In the genomic region with DNA sequence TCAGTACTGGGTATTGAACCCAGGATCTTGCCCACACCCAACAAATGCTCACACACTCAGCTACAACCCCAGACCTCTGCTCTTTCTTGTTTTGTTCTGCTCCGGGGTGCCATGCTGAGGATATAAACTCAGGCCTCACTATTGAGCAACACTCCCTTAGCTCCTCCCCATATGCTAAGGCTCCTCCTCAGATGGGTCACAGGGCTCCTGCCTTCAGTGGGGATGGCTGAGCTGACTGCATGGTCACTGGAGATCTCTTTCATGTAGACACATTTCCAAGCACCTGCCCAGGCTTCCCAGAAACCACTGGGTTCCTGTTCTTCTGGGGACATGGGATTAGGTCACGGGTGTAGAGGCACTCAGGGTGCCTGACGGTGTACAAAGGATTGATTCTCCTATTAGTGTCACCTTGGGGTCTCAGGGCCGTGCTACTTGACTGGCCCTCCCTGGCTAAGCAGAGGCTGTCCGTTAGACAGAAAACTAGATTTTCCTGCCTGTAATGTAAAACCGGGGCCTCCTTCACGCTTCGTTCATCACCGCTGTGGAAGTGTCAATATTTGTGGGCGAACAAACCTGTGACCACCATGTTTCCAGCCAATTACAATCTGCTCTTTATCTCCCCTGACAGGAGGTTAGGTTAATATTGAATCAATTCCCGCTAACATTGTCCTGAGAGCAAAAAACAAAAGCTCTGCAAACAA, we compare ENCODE assay signal across 21 mouse cellular contexts.
DNase-seq lines count a peak whose midpoint lies in the region; ATAC-seq and TF ChIP-seq lines count a peak whose summit lies in the region.
"Had no signal": no experiment of that assay in that cellular context is flagged by ENCODE, and none has a peak within 500 bp of the region (broad histone marks: within the 10 kb centered on the region; RNA-seq: fewer than 3 reads in every experiment).

No protein-coding gene starts in this region.

- 19% methylated on average over 11 of the region's 11 CpGs for WGBS in kidney, embryonic 14.5 days
- WGBS in midbrain, embryonic 12.5 days: 54% methylated on average over 11 of the region's 11 CpGs
- 51% methylated on average over 11 of the region's 11 CpGs for WGBS in midbrain, postnatal 0 days
- 32% methylated on average over 11 of the region's 11 CpGs for WGBS in hindbrain, embryonic 14.5 days

- ATAC-seq in kidney, embryonic 14.5 days (ENCODE audit: low FRiP score, low TSS enrichment): peak; percentile 84
- ATAC-seq in midbrain, embryonic 12.5 days (ENCODE audit: low FRiP score, low read depth): no peak
- no peak for ATAC-seq in midbrain, postnatal 0 days (ENCODE audit: low FRiP score)
- no peak for ATAC-seq in hindbrain, embryonic 14.5 days (ENCODE audit: low FRiP score)
- ATAC-seq: forebrain, postnatal 0 days; intestine, embryonic 16.5 days had no signal

- no peak overlapping the region for H3K9ac ChIP-seq in kidney, embryonic 14.5 days (ENCODE audit: low read depth, low read length)
- H3K9ac ChIP-seq in midbrain, embryonic 12.5 days (replicated peaks): no peak overlapping the region
- H3K9ac ChIP-seq in midbrain, postnatal 0 days (replicated peaks; ENCODE audit: low read length, poor library complexity, severe bottlenecking): no peak overlapping the region
- no peak overlapping the region for H3K9ac ChIP-seq in hindbrain, embryonic 14.5 days
- H3K9ac ChIP-seq: forebrain, postnatal 0 days; liver, embryonic 14.5 days had no signal

- H3K4me3 ChIP-seq in kidney, embryonic 14.5 days (ENCODE audit: low read length): no peak overlapping the region
- no peak overlapping the region for H3K4me3 ChIP-seq in midbrain, embryonic 12.5 days
- H3K4me3 ChIP-seq in midbrain, postnatal 0 days (ENCODE audit: low read depth, low read length): no peak overlapping the region
- no peak overlapping the region for H3K4me3 ChIP-seq in hindbrain, embryonic 14.5 days (replicated peaks; ENCODE audit: low read length)
- H3K4me3 ChIP-seq: erythroblast, embryonic 14.5 days had no signal

- H3K27ac ChIP-seq in kidney, embryonic 14.5 days (ENCODE audit: low read depth, low read length): no peak overlapping the region
- H3K27ac ChIP-seq in midbrain, embryonic 12.5 days (replicated peaks): peak overlapping the region; percentile 65
- H3K27ac ChIP-seq in midbrain, postnatal 0 days (ENCODE audit: low read depth, low read length): no peak overlapping the region
- peak overlapping the region; percentile 6; the same call in 1 of the 2 replicates for H3K27ac ChIP-seq in hindbrain, embryonic 14.5 days
- H3K27ac ChIP-seq: liver, embryonic 14.5 days had no signal

- H3K9me3 ChIP-seq in kidney, embryonic 14.5 days (ENCODE audit: control insufficient read depth, low read length): no peaks in the 10 kb centered on the region
- H3K9me3 ChIP-seq in midbrain, embryonic 12.5 days: no peaks in the 10 kb centered on the region
- no peaks in the 10 kb centered on the region for H3K9me3 ChIP-seq in midbrain, postnatal 0 days (ENCODE audit: low read length)
- H3K9me3 ChIP-seq in hindbrain, embryonic 14.5 days (ENCODE audit: control insufficient read depth, low read length): no peaks in the 10 kb centered on the region

- no peaks in the 10 kb centered on the region for H3K27me3 ChIP-seq in kidney, embryonic 14.5 days (ENCODE audit: control insufficient read depth, insufficient read depth, low read length)
- H3K27me3 ChIP-seq in midbrain, embryonic 12.5 days: peaks cover 3% of the 10 kb centered on the region; the same call in 1 of the 2 replicates
- no peaks in the 10 kb centered on the region for H3K27me3 ChIP-seq in midbrain, postnatal 0 days (ENCODE audit: insufficient read depth, low read length)
- H3K27me3 ChIP-seq in hindbrain, embryonic 14.5 days (ENCODE audit: control insufficient read depth, insufficient read depth, low read length): no peaks in the 10 kb centered on the region

- 0 out of 2 replicates have a peak, but pooled peaks cover 3% of the 10 kb centered on the region for H3K4me1 ChIP-seq in kidney, embryonic 14.5 days (ENCODE audit: control insufficient read depth, insufficient read depth, low read length)
- peaks cover 14% of the 10 kb centered on the region for H3K4me1 ChIP-seq in midbrain, embryonic 12.5 days
- H3K4me1 ChIP-seq in midbrain, postnatal 0 days (ENCODE audit: insufficient read depth, low read length): no peaks in the 10 kb centered on the region
- H3K4me1 ChIP-seq in hindbrain, embryonic 14.5 days (replicated peaks; ENCODE audit: control insufficient read depth, insufficient read depth, low read length): 0 out of 2 replicates have a peak, but pooled peaks cover 3% of the 10 kb centered on the region

- H3K36me3 ChIP-seq in kidney, embryonic 14.5 days (ENCODE audit: control insufficient read depth, insufficient read depth, low read length): no peaks in the 10 kb centered on the region
- H3K36me3 ChIP-seq in midbrain, embryonic 12.5 days: no peaks in the 10 kb centered on the region
- H3K36me3 ChIP-seq in midbrain, postnatal 0 days (ENCODE audit: insufficient read depth, low read length): no peaks in the 10 kb centered on the region
- no peaks in the 10 kb centered on the region for H3K36me3 ChIP-seq in hindbrain, embryonic 14.5 days (replicated peaks; ENCODE audit: control insufficient read depth, insufficient read depth)

- intact Hi-C loops in gastrocnemius, postnatal 14 days (cut with DNase I; ENCODE audit: low total_unique reads): no loop called here

- no peak overlapping the region for H3K4me2 ChIP-seq in kidney, embryonic 14.5 days (replicated peaks; ENCODE audit: low read depth, low read length)
- H3K4me2 ChIP-seq in midbrain, embryonic 12.5 days (replicated peaks): no peak overlapping the region
- no peak overlapping the region for H3K4me2 ChIP-seq in midbrain, postnatal 0 days (ENCODE audit: low read depth, low read length, poor library complexity, severe bottlenecking)
- H3K4me2 ChIP-seq in hindbrain, embryonic 14.5 days (replicated peaks): no peak overlapping the region
- H3K4me2 ChIP-seq: heart, embryonic 11.5 days had no signal

- DNase-seq in kidney, adult 8-10 months: no peak
- no peak for DNase-seq in midbrain, postnatal 0 days (ENCODE audit: low spot score)
- no peak for DNase-seq in hindbrain, embryonic 14.5 days (ENCODE audit: low spot score)
- DNase-seq in yolk sac, embryonic 10.5 days (ENCODE audit: low spot score): peak; percentile 27
- no peak for DNase-seq in cerebellum, postnatal 36 days
- no peak for DNase-seq in gastrocnemius, postnatal 14 days
- DNase-seq: adrenal gland, adult 2 months; B cell, adult 2 months; cerebellum, adult 18-20 months; forebrain, postnatal 0 days; gastrocnemius, postnatal 10 days; heart, postnatal 36 days; left cerebral cortex, postnatal 4 days; lung, postnatal 4 days; spleen, adult 18-20 months had no signal

- TF ChIP-seq CTCF in midbrain, postnatal 0 days (IDR thresholded peaks at IDR 0.05): no peak

Comparison
In these comparisons a context has a peak if more than half of its experiments do, and no peak if none do; other contexts are left out.
1. H3K27ac ChIP-seq: peak in midbrain, embryonic 12.5 days (single experiment) and hindbrain, embryonic 14.5 days (single experiment); none in kidney, embryonic 14.5 days (single experiment) and midbrain, postnatal 0 days (single experiment).